Mouse (Mus musculus) testis, adult 2 months (tissue): ENCODE measurements around the gene Ghr.

Source experiments
- CTCF ChIP-seq: fragments of 200-500 bp; IDR thresholded peaks from 2 replicates; pipeline ENCODE4 v1.5.1; 2012; ENCODE audit warnings: low read depth, mild to moderate bottlenecking, inconsistent platforms, low read length, moderate library complexity; ENCODE audit not compliant: control insufficient read depth, insufficient read depth, insufficient replicate concordance
- POLR2A ChIP-seq: fragments of 200-500 bp; IDR thresholded peaks from 2 replicates; pipeline ENCODE4 v1.6.1; 2012; ENCODE audit warnings: low read depth, mild to moderate bottlenecking, inconsistent platforms, low read length, moderate library complexity; ENCODE audit not compliant: control insufficient read depth

DNA sequence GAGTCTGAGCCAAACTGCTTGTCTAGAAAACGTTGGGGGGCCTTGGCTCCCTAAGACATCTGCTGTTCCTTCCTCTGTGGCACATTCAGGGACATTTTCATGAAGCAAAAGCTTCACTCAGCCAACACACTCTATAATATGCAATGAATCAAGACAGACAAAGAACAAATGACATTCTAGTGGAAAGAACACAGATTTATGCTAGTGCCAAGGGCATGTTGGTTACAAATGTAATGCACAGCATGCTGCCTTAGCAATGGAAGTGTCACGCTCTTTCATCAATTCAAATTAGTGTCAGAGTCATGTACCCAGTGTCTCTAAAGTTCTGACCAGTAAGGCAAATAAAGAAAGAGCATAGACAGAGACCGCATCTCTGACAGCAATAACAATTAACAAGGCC is 187.6 kb downstream of the Ghr start:
- TF ChIP-seq POLR2A (no peak), CTCF (no peak)
